Mouse (Mus musculus) liver, postnatal 0 days (tissue): ENCODE data around the gene Fam222a.
A peak's percentile ranks its signal among the peaks of the same experiment; 100 is the strongest.

Experiments used
- CTCF ChIP-seq: sonication (generic); IDR thresholded peaks from 2 replicates; pipeline ENCODE4 v1.5.1; 2016; ENCODE audit warnings: antibody characterized with exemption, low read depth
- EP300 ChIP-seq: IDR thresholded peaks from 2 replicates; pipeline ENCODE4 v1.6.1; 2016; ENCODE audit warnings: antibody characterized with exemption, low read depth, mild to moderate bottlenecking

DNA sequence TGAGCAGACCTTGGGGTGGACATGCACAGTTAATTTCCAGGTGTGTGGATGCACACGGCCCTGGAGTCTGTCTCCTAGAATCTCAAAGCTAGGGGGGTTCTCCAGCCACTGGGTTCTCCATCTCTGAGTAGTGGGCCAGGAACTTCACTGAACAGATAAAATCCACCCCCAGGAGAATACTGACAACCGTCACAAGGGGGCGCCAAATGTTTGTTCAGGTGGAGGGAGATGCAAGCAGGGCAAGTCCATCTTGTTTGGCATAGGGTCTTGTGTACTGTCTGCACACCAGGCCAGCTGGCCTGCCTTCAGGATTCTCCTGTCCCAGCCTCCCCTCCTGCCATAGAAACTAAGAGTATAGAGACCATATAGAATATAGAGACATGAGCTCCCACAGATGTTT, 57.8 kb downstream of the Fam222a start:
- TF ChIP-seq CTCF (peak; percentile 75), EP300 (no peak)
